ENCODE assay signal across 9 mouse cellular contexts in genomic region chr4:41532420-41532819, GRCm38 (mm10). TPM values are rescaled to one million over a fixed set of nuclear protein-coding genes. Genes with fewer than 3 reads are reported as not detected.
DNase-seq lines count a peak whose midpoint lies in the region.
"Had no signal": no experiment of that assay in that cellular context is flagged by ENCODE, and none has a peak within 500 bp of the region (broad histone marks: within the 10 kb centered on the region; RNA-seq: fewer than 3 reads in every experiment).

No protein-coding gene starts in this region.

- H3K27ac ChIP-seq in embryonic facial prominence, embryonic 10.5 days (replicated peaks): no peak overlapping the region
- H3K27ac ChIP-seq: lung, embryonic 15.5 days had no signal

- H3K4me3 ChIP-seq in embryonic facial prominence, embryonic 10.5 days: no peak overlapping the region
- H3K4me3 ChIP-seq: lung, embryonic 15.5 days had no signal

- H3K27me3 ChIP-seq in embryonic facial prominence, embryonic 10.5 days (replicated peaks; ENCODE audit: low read depth, poor library complexity, severe bottlenecking): no peaks in the 10 kb centered on the region
- H3K27me3 ChIP-seq: lung, embryonic 15.5 days had no signal

- 22% methylated on average over 6 of the region's 6 CpGs for WGBS in embryonic facial prominence, embryonic 10.5 days

- peaks cover 16% of the 10 kb centered on the region for H3K4me1 ChIP-seq in embryonic facial prominence, embryonic 10.5 days

- no peaks in the 10 kb centered on the region for H3K36me3 ChIP-seq in embryonic facial prominence, embryonic 10.5 days (replicated peaks)
- H3K36me3 ChIP-seq: lung, embryonic 15.5 days had no signal

- no peaks in the 10 kb centered on the region for H3K9me3 ChIP-seq in embryonic facial prominence, embryonic 10.5 days
- H3K9me3 ChIP-seq: lung, embryonic 15.5 days had no signal

- peak; percentile 46 for DNase-seq in gastrocnemius, postnatal 10 days
- no peak for DNase-seq in gastrocnemius, postnatal 25 days
- DNase-seq in ovary, postnatal 36 days (ENCODE audit: low spot score): peak; percentile 37
- DNase-seq in ovary, postnatal 10 days (ENCODE audit: low spot score): no peak
- peak; percentile 69 for DNase-seq in embryonic facial prominence, embryonic 10.5 days (ENCODE audit: low spot score)
- DNase-seq in thymus, postnatal 25 days: peak; percentile 12
- no peak for DNase-seq in heart, adult 18-20 months
- DNase-seq in cerebellum, postnatal 14 days: no peak

RNA-seq across cellular contexts. Expression of gene 1110017D15Rik, which starts 15.3 kb away (rescaled TPM):
- total RNA-seq in gastrocnemius, postnatal 10 days (2021): under 1 TPM in 1 of 2 experiments, not detected in 1; 0.36 TPM
- total RNA-seq in gastrocnemius, postnatal 25 days (2021): not detected
- 5.3 and 6.1 TPM in 2 replicates for polyA plus RNA-seq in embryonic facial prominence, embryonic 10.5 days (2016; fragmentation: Nextera tagmentation; extraction: Ambion mirVana)
- total RNA-seq in heart, adult 18-20 months (2021): under 1 TPM in 1 of 2 experiments, not detected in 1; 0.87 TPM

RNA-seq across cellular contexts. Expression of gene AI464131, which starts 29.5 kb away (rescaled TPM):
- 10 to 100 TPM; 75.2 to 77.4 TPM for total RNA-seq in gastrocnemius, postnatal 10 days (2021)
- 10 to 100 TPM; 59.5 to 75.2 TPM for total RNA-seq in gastrocnemius, postnatal 25 days (2021)
- 5.7 and 8.9 TPM in 2 replicates for polyA plus RNA-seq in embryonic facial prominence, embryonic 10.5 days (2016; fragmentation: Nextera tagmentation; extraction: Ambion mirVana)
- total RNA-seq in heart, adult 18-20 months (2021): 10 to 100 TPM; 12.0 to 13.2 TPM

RNA-seq across cellular contexts. Expression of gene Fam219a, which starts 36.9 kb away (rescaled TPM):
- 10 to 100 TPM; 19.2 to 20.4 TPM for total RNA-seq in gastrocnemius, postnatal 10 days (2021)
- 10 to 100 TPM; 17.1 to 17.4 TPM for total RNA-seq in gastrocnemius, postnatal 25 days (2021)
- polyA plus RNA-seq in embryonic facial prominence, embryonic 10.5 days (2016; fragmentation: Nextera tagmentation; extraction: Ambion mirVana): 2.0 and 2.6 TPM in 2 replicates
- 10 to 100 TPM; 11.3 to 12.8 TPM for total RNA-seq in heart, adult 18-20 months (2021)

RNA-seq across cellular contexts. Expression of gene Dnaic1, which starts 37.2 kb away (rescaled TPM):
- total RNA-seq in gastrocnemius, postnatal 10 days (2021): under 1 TPM; 0.56 to 0.63 TPM
- total RNA-seq in gastrocnemius, postnatal 25 days (2021): under 1 TPM; 0.43 to 0.64 TPM
- polyA plus RNA-seq in embryonic facial prominence, embryonic 10.5 days (2016; fragmentation: Nextera tagmentation; extraction: Ambion mirVana): 1.3 and 1.8 TPM in 2 replicates
- 1 to 10 TPM; 2.7 to 3.8 TPM for total RNA-seq in heart, adult 18-20 months (2021)

Comparison
In these comparisons a context has a peak if more than half of its experiments do, and no peak if none do; other contexts are left out.
1. DNase-seq: peak in gastrocnemius, postnatal 10 days (single experiment), ovary, postnatal 36 days (single experiment), embryonic facial prominence, embryonic 10.5 days (single experiment) and thymus, postnatal 25 days (single experiment); none in gastrocnemius, postnatal 25 days (single experiment), ovary, postnatal 10 days (single experiment), heart, adult 18-20 months (0 of 2) and cerebellum, postnatal 14 days (0 of 2).
2. RNA of gene AI464131, which starts 29.5 kb away (total RNA-seq): 75.2 to 77.4 TPM in gastrocnemius, postnatal 10 days and 59.5 to 75.2 TPM in gastrocnemius, postnatal 25 days; 12.0 to 13.2 TPM in heart, adult 18-20 months; every median in the first group is over 4 times any median in the second.